ENCODE assay signal across 8 mouse cellular contexts in genomic region chrX:20950191-20950880, GRCm38 (mm10). TPM values are rescaled to one million over a fixed set of nuclear protein-coding genes. Genes with fewer than 3 reads are reported as not detected.
DNase-seq lines count a peak whose midpoint lies in the region; ATAC-seq and TF ChIP-seq lines count a peak whose summit lies in the region.

Gene Elk1 (minus strand): TSS chrX:20950608.

- ATAC-seq in forebrain, embryonic 15.5 days (replicated peaks) = peak; percentile 98
- ATAC-seq in neutrophil, adult 5-6 weeks (ENCODE audit: extremely low read depth, insufficient number of reproducible peaks, low FRiP score, poor library complexity, severe bottlenecking) = peak; percentile 99

- WGBS in forebrain, embryonic 15.5 days = 25% methylated on average over 30 of the region's 30 CpGs
- WGBS in lung, adult 2 months = 20% methylated on average over 29 of the region's 30 CpGs

- H3K4me1 ChIP-seq in forebrain, embryonic 15.5 days = peaks cover 14% of the 10 kb centered on the region
- H3K4me1 ChIP-seq in lung, adult 2 months (ENCODE audit: control insufficient read depth, insufficient read depth, low read length) = no peaks in the 10 kb centered on the region; the same call in 1 of the 2 replicates

- no peaks in the 10 kb centered on the region for H3K27me3 ChIP-seq in forebrain, embryonic 15.5 days

- TF ChIP-seq POLR2A in lung, adult 2 months (IDR thresholded peaks at IDR 0.05; ENCODE audit: borderline replicate concordance, extremely low read depth, low read depth, low read length) = no peak

- peak within 1 kb of the TSS; percentile 67 for H3K9ac ChIP-seq in forebrain, embryonic 15.5 days (replicated peaks)

- no peaks in the 10 kb centered on the region for H3K9me3 ChIP-seq in forebrain, embryonic 15.5 days

- TF ChIP-seq CTCF in lung, adult 2 months (IDR thresholded peaks at IDR 0.05; ENCODE audit: insufficient read depth, low read length) = no peak

- H3K27ac ChIP-seq in forebrain, embryonic 15.5 days (replicated peaks) = peak within 1 kb of the TSS; percentile 82

- DNase-seq in ES-CJ7 (ENCODE audit: low read depth, low spot score) = peak; percentile 95
- peak; percentile 80 for DNase-seq in cerebellum, adult 11 months
- DNase-seq in heart, postnatal 25 days (ENCODE audit: low spot score) = peak; percentile 81
- peak; percentile 80 to 89 for DNase-seq in layer of hippocampus, adult 18-20 months (ENCODE audit: low spot score in 2 of 2)
- peak; percentile 69 for DNase-seq in lung, adult 2 months
- peak; percentile 59 to 76 for DNase-seq in thymus, adult 18-20 months

- H3K4me3 ChIP-seq in forebrain, embryonic 15.5 days = peak within 1 kb of the TSS; percentile 70
- peak within 1 kb of the TSS; percentile 73 for H3K4me3 ChIP-seq in lung, adult 2 months (replicated peaks; ENCODE audit: extremely low read depth, low read depth, low read length)

- no peaks in the 10 kb centered on the region for H3K36me3 ChIP-seq in forebrain, embryonic 15.5 days

- intact Hi-C loops in heart, postnatal 25 days (cut with DNase I) = no loop called here

- peak within 1 kb of the TSS; percentile 46 for H3K4me2 ChIP-seq in forebrain, embryonic 15.5 days (replicated peaks)

RNA-seq across cellular contexts. Expression of gene Elk1, which starts in this region (rescaled TPM):
- 23.4 and 26.5 TPM in 2 replicates for polyA plus RNA-seq in forebrain, embryonic 15.5 days (2015; fragmentation: Nextera tagmentation; extraction: Ambion mirVana)
- 10 to 100 TPM in 1 of 2 experiments, 1 to 10 TPM in 1; 9.6 to 10.2 TPM for total RNA-seq in heart, postnatal 25 days (2021)
- 10 to 100 TPM; 74.0 to 90.1 TPM for total RNA-seq in layer of hippocampus, adult 18-20 months (2021)
- polyA plus RNA-seq in lung, adult 2 months (2012; rRNA removed) = 11.5 and 13.5 TPM in 2 replicates
- total RNA-seq in neutrophil, adult 5-6 weeks (2017) = 6.1 and 8.1 TPM in 2 replicates

Comparison
In these comparisons a context has a peak if more than half of its experiments do, and no peak if none do; other contexts are left out.
1. Peak in every context shown above with its lines: DNase-seq, ATAC-seq, H3K4me3 ChIP-seq and H3K27ac ChIP-seq.